Mouse (Mus musculus) forebrain, embryonic 10.5 days (tissue): ENCODE results near the gene Cdkn2d. TPM values are rescaled to one million over a fixed set of nuclear protein-coding genes. Genes with fewer than 3 reads are reported as not detected.
"Not testable (repeated sequence)": the region's sequence is repeated elsewhere in the genome, so short reads cannot be mapped to it uniquely, and the experiment has no call there.

Source experiments
- DNase-seq: peaks from one replicate; pipeline ENCODE4 v3.0.0-alpha.2; 2017; ENCODE audit warnings: low spot score; ENCODE audit errors: extremely low spot score
- H3K27ac ChIP-seq: fragments of 300-500 bp; sonication (generic); 2 replicates; pipeline ENCODE4 v1.5.1; 2016; ENCODE audit warnings: mild to moderate bottlenecking
- H3K27me3 ChIP-seq: fragments of 300-500 bp; sonication (generic); 2 replicates; pipeline ENCODE4 v1.6.1; 2016; ENCODE audit warnings: mild to moderate bottlenecking; ENCODE audit not compliant: poor library complexity, severe bottlenecking
- H3K36me3 ChIP-seq: fragments of 300-500 bp; sonication (generic); replicated peaks from 2 replicates; pipeline ENCODE4 v1.6.1; 2016; ENCODE audit warnings: mild to moderate bottlenecking, moderate library complexity
- H3K4me1 ChIP-seq: fragments of 300-500 bp; sonication (generic); 2 replicates; pipeline ENCODE4 v1.6.1; 2016
- H3K4me3 ChIP-seq: fragments of 300-500 bp; sonication (generic); 2 replicates; pipeline ENCODE4 v1.5.1; 2016; ENCODE audit warnings: mild to moderate bottlenecking, moderate library complexity
- H3K9me3 ChIP-seq: fragments of 300-500 bp; sonication (generic); 2 replicates; pipeline ENCODE4 v1.6.1; 2016; ENCODE audit warnings: mild to moderate bottlenecking, moderate library complexity
- WGBS: fragments of 180-500 bp; shearing (Covaris S2); methylation state at CpG from one replicate; pipeline ENCODE4 v1.1.7; 2016; 5-methylcytosine and 5-hydroxymethylcytosine counted together
- polyA plus RNA-seq: library from polyadenylated mRNA; unstranded; fragments of >200 nt; fragmentation: Nextera tagmentation; extraction: Ambion mirVana; gene quantifications from 2 replicates; pipeline ENCODE4 v1.2.1, GENCODE M21; 2016

Gene Cdkn2d
- polyA plus RNA-seq, 1 experiment from 2014 or later, result 42.9 TPM

- WGBS, result 7% methylated on average over 11 of the region's 11 CpGs
- H3K27me3 ChIP-seq, result peaks cover 34% of the 10 kb centered on the region
- peak; percentile 88 for DNase-seq
- no peaks in the 10 kb centered on the region for H3K36me3 ChIP-seq
- H3K9me3 ChIP-seq, result no peaks in the 10 kb centered on the region
- H3K4me3 ChIP-seq, result no peak overlapping the region
- no peak overlapping the region for H3K27ac ChIP-seq
- peaks cover 8% of the 10 kb centered on the region; the same call in 1 of the 2 replicates for H3K4me1 ChIP-seq
Observed at GRCm38 (mm10) chr9:21313394-21313793, 22.2 kb upstream of the Cdkn2d start.

GRCm38 (mm10) chr9:21312134-21312533 is 20.9 kb upstream of the Cdkn2d start, which contains the start of gene Ap1m2:
Ap1m2 (minus strand) TSS chr9:21312337.
- Histone ChIP-seq H3K36me3 (no peaks in the 10 kb centered on the region), H3K4me1 (peaks cover 8% of the 10 kb centered on the region; the same call in 1 of the 2 replicates), H3K9me3 (no peaks in the 10 kb centered on the region), H3K27ac (no peak within 1 kb of the TSS), H3K4me3 (peak within 1 kb of the TSS; percentile 24), H3K27me3 (peaks cover 34% of the 10 kb centered on the region)
- WGBS, result 9% methylated on average over 35 of the region's 35 CpGs
- no peak for DNase-seq

- peaks cover 34% of the 10 kb centered on the region for H3K27me3 ChIP-seq
- H3K27ac ChIP-seq, result no peak overlapping the region
- H3K36me3 ChIP-seq, result no peaks in the 10 kb centered on the region
- peaks cover 8% of the 10 kb centered on the region; the same call in 1 of the 2 replicates for H3K4me1 ChIP-seq
- H3K4me3 ChIP-seq, result peak overlapping the region; percentile 24
- no peaks in the 10 kb centered on the region for H3K9me3 ChIP-seq
- 24% methylated on average over 7 of the region's 7 CpGs for WGBS
- DNase-seq, result no peak
Observed at GRCm38 (mm10) chr9:21311695-21312094, 20.5 kb upstream of the Cdkn2d start.

GRCm38 (mm10) chr9:21309150-21309741 is 18.0 kb upstream of the Cdkn2d start:
- H3K36me3 ChIP-seq, result no peaks in the 10 kb centered on the region
- H3K4me3 ChIP-seq, result no peak overlapping the region
- DNase-seq, result no peak
- peaks cover 34% of the 10 kb centered on the region for H3K27me3 ChIP-seq
- no peak overlapping the region for H3K27ac ChIP-seq
- WGBS, result 84% methylated on average over 15 of the region's 15 CpGs
- H3K9me3 ChIP-seq, result no peaks in the 10 kb centered on the region
- H3K4me1 ChIP-seq, result peaks cover 8% of the 10 kb centered on the region; the same call in 1 of the 2 replicates

GRCm38 (mm10) chr9:21305065-21305464 is 13.9 kb upstream of the Cdkn2d start:
- Histone ChIP-seq H3K27ac (no peak overlapping the region), H3K4me3 (no peak overlapping the region), H3K9me3 (peaks cover 4% of the 10 kb centered on the region; the same call in 1 of the 2 replicates), H3K27me3 (peaks cover under 1% of the 10 kb centered on the region; the same call in 1 of the 2 replicates), H3K4me1 (0 out of 2 replicates have a peak, but pooled peaks cover 4% of the 10 kb centered on the region), H3K36me3 (no peaks in the 10 kb centered on the region)
- DNase-seq, result no peak
- WGBS, result 89% methylated on average over 7 of the region's 7 CpGs

- Histone ChIP-seq H3K36me3 (no peaks in the 10 kb centered on the region), H3K9me3 (peaks cover 11% of the 10 kb centered on the region; the same call in 1 of the 2 replicates)
- 84% methylated on average over 10 of the region's 10 CpGs for WGBS
Observed at GRCm38 (mm10) chr9:21299014-21299413, 7.8 kb upstream of the Cdkn2d start.

GRCm38 (mm10) chr9:21292271-21292670 is 1.1 kb upstream of the Cdkn2d start:
- peaks cover 7% of the 10 kb centered on the region for H3K36me3 ChIP-seq
- H3K9me3 ChIP-seq, result no peaks in the 10 kb centered on the region
- DNase-seq, result no peak
- no peaks in the 10 kb centered on the region for H3K27me3 ChIP-seq
- WGBS, result 92% methylated on average over 3 of the region's 3 CpGs
- H3K4me3 ChIP-seq, result peak overlapping the region; percentile 83; the same call in 1 of the 2 replicates
- peaks cover 36% of the 10 kb centered on the region for H3K4me1 ChIP-seq
- H3K27ac ChIP-seq, result peak overlapping the region; percentile 92; the same call in 1 of the 2 replicates

More at GRCm38 (mm10) chr9:21299014-21299413, 7.8 kb upstream of the Cdkn2d start:
- Histone ChIP-seq H3K27me3 (no peaks in the 10 kb centered on the region), H3K4me3 (no peak overlapping the region), H3K27ac (no peak overlapping the region), H3K4me1 (no peaks in the 10 kb centered on the region)
- DNase-seq, result no peak

GRCm38 (mm10) chr9:21291868-21292267 is 661 bp upstream of the Cdkn2d start:
- not testable (repeated sequence) for H3K27me3 ChIP-seq, H3K9me3 ChIP-seq, H3K36me3 ChIP-seq, DNase-seq
- peak overlapping the region; percentile 92 for H3K27ac ChIP-seq
- H3K4me1 ChIP-seq, result peaks cover 40% of the 10 kb centered on the region
- WGBS, result 25% methylated on average over 7 of the region's 7 CpGs
- H3K4me3 ChIP-seq, result peak overlapping the region; percentile 83

GRCm38 (mm10) chr9:21290589-21290988 is 618 bp downstream of the Cdkn2d start:
- H3K36me3 ChIP-seq, result peaks cover 10% of the 10 kb centered on the region
- peak overlapping the region; percentile 92 for H3K27ac ChIP-seq
- no peaks in the 10 kb centered on the region for H3K9me3 ChIP-seq
- peaks cover 47% of the 10 kb centered on the region for H3K4me1 ChIP-seq
- no peaks in the 10 kb centered on the region for H3K27me3 ChIP-seq
- no peak for DNase-seq
- WGBS, result under 1% methylated on average over 20 of the region's 20 CpGs
- peak overlapping the region; percentile 83 for H3K4me3 ChIP-seq

- H3K4me1 ChIP-seq, result peaks cover 47% of the 10 kb centered on the region
- peak overlapping the region; percentile 83 for H3K4me3 ChIP-seq
- no peak for DNase-seq
- H3K36me3 ChIP-seq, result peaks cover 23% of the 10 kb centered on the region
- H3K9me3 ChIP-seq, result no peaks in the 10 kb centered on the region
- WGBS, result 83% methylated on average over 2 of the region's 2 CpGs
- no peaks in the 10 kb centered on the region for H3K27me3 ChIP-seq
- H3K27ac ChIP-seq, result no peak overlapping the region
Observed at GRCm38 (mm10) chr9:21289337-21289671, 1.9 kb downstream of the Cdkn2d start.

- H3K36me3 ChIP-seq, result peaks cover 29% of the 10 kb centered on the region
- 83% methylated on average over 13 of the region's 13 CpGs for WGBS
Observed at GRCm38 (mm10) chr9:21288404-21289336, 2.5 kb downstream of the Cdkn2d start.

GRCm38 (mm10) chr9:21287571-21288402 is 3.4 kb downstream of the Cdkn2d start, which contains the start of gene Kri1:
Kri1 (minus strand) TSS chr9:21287969.
- DNase-seq, result peak; percentile 95
- Histone ChIP-seq H3K9me3 (no peaks in the 10 kb centered on the region), H3K27ac (peak within 1 kb of the TSS; percentile 90), H3K4me1 (peaks cover 47% of the 10 kb centered on the region), H3K27me3 (no peaks in the 10 kb centered on the region), H3K36me3 (peaks cover 36% of the 10 kb centered on the region), H3K4me3 (peak within 1 kb of the TSS; percentile 83)
- under 1% methylated on average over 59 of the region's 59 CpGs for WGBS

More at GRCm38 (mm10) chr9:21288404-21289336, 2.5 kb downstream of the Cdkn2d start:
- Histone ChIP-seq H3K27ac (peak overlapping the region; percentile 90), H3K4me3 (peak overlapping the region; percentile 83), H3K4me1 (peaks cover 47% of the 10 kb centered on the region), H3K9me3 (no peaks in the 10 kb centered on the region), H3K27me3 (no peaks in the 10 kb centered on the region)
- DNase-seq, result no peak
